Mouse (Mus musculus) C2C12 (cell line): ENCODE data around the gene Klf4. TPM values are rescaled to one million over a fixed set of nuclear protein-coding genes. Genes with fewer than 3 reads are reported as not detected.
A peak's percentile ranks its signal among the peaks of the same experiment; 100 is the strongest.

Source experiments
- H3K27me3 ChIP-seq: one replicate; pipeline ENCODE4 v1.6.1; 2011; ENCODE audit not compliant: control insufficient read depth, insufficient read depth, insufficient read length
- H3K36me3 ChIP-seq: one replicate; pipeline ENCODE4 v1.6.1; 2011; ENCODE audit not compliant: control insufficient read depth, insufficient read depth
- H3K4me3 ChIP-seq: one replicate; pipeline ENCODE4 v1.5.1; 2011; ENCODE audit warnings: mild to moderate bottlenecking, control low read depth; ENCODE audit not compliant: poor library complexity, insufficient read depth, severe bottlenecking
- H3K79me2 ChIP-seq: one replicate; pipeline ENCODE4 v1.6.1; 2011; ENCODE audit not compliant: control insufficient read depth, insufficient read depth
- H3K79me3 ChIP-seq: one replicate; pipeline ENCODE4 v1.6.1; 2011; ENCODE audit warnings: low read depth, control low read depth
- H3ac ChIP-seq: one replicate; pipeline ENCODE3; 2011; ENCODE audit warnings: low read depth; ENCODE audit not compliant: control insufficient read depth, insufficient read length
- CEBPB ChIP-seq: IDR thresholded peaks from one replicate; pipeline ENCODE4 v1.6.1; 2011; ENCODE audit warnings: low read depth, mild to moderate bottlenecking, control low read depth, moderate library complexity
- CTCF ChIP-seq: IDR thresholded peaks from one replicate; pipeline ENCODE4 v1.5.1; 2011; ENCODE audit not compliant: control insufficient read depth, insufficient read depth, insufficient read length
- FOSL1 ChIP-seq: IDR thresholded peaks from one replicate; pipeline ENCODE4 v1.8.0; 2011; ENCODE audit warnings: mild to moderate bottlenecking, low read length; ENCODE audit not compliant: poor library complexity, insufficient read depth, severe bottlenecking
- MAX ChIP-seq: IDR thresholded peaks from one replicate; pipeline ENCODE4 v1.6.1; 2011; ENCODE audit warnings: mild to moderate bottlenecking, control low read depth
- MYOD1 ChIP-seq: IDR thresholded peaks from one replicate; pipeline ENCODE4 v1.6.1; 2011; ENCODE audit warnings: low read depth; ENCODE audit not compliant: control insufficient read depth, insufficient read length
- MYOG ChIP-seq: IDR thresholded peaks from one replicate; pipeline ENCODE4 v1.6.1; 2011; ENCODE audit not compliant: control insufficient read depth, insufficient read length; ENCODE audit errors: extremely low read depth
- USF1 ChIP-seq: IDR thresholded peaks from one replicate; pipeline ENCODE4 v1.6.1; 2011; ENCODE audit warnings: low read depth, mild to moderate bottlenecking, control low read depth, moderate library complexity
- polyA plus RNA-seq: library from polyadenylated mRNA; unstranded; fragments of >200 nt; fragmentation: generic; extraction: Trizol; gene quantifications from one replicate; pipeline ENCODE4 v1.2.1, GENCODE M21; 2012; ENCODE audit warnings: missing spikeins

Gene Klf4
- polyA plus RNA-seq, 1 experiment: 11.0 TPM

- TF ChIP-seq MAX (no peak), USF1 (no peak), FOSL1 (no peak), CTCF (no peak), CEBPB (no peak), MYOG (no peak), MYOD1 (no peak)
- H3K36me3 ChIP-seq: no peaks in the 10 kb centered on the region
- H3K4me3 ChIP-seq: no peak overlapping the region
- no peak overlapping the region for H3ac ChIP-seq
- peaks cover 17% of the 10 kb centered on the region for H3K79me2 ChIP-seq
- no peaks in the 10 kb centered on the region for H3K27me3 ChIP-seq
- H3K79me3 ChIP-seq: no peaks in the 10 kb centered on the region
Measured at GRCm38 (mm10) chr4:55535012-55535411, 2.7 kb upstream of the Klf4 start.

GRCm38 (mm10) chr4:55534510-55534909 is 2.2 kb upstream of the Klf4 start:
- H3ac ChIP-seq: no peak overlapping the region
- TF ChIP-seq CTCF (no peak), CEBPB (peak; percentile 70), USF1 (no peak)

GRCm38 (mm10) chr4:55533803-55534254 is 1.6 kb upstream of the Klf4 start:
- Histone ChIP-seq H3ac (no peak overlapping the region), H3K79me3 (no peaks in the 10 kb centered on the region), H3K79me2 (peaks cover 17% of the 10 kb centered on the region), H3K4me3 (no peak overlapping the region), H3K36me3 (no peaks in the 10 kb centered on the region), H3K27me3 (no peaks in the 10 kb centered on the region)
- TF ChIP-seq USF1: peak; percentile 57
- no peak for TF ChIP-seq MYOG
- no peak for TF ChIP-seq MYOD1
- no peak for TF ChIP-seq CTCF
- no peak for TF ChIP-seq MAX

More at GRCm38 (mm10) chr4:55534510-55534909, 2.2 kb upstream of the Klf4 start:
- no peaks in the 10 kb centered on the region for H3K36me3 ChIP-seq
- H3K79me3 ChIP-seq: no peaks in the 10 kb centered on the region
- no peaks in the 10 kb centered on the region for H3K27me3 ChIP-seq
- H3K79me2 ChIP-seq: peaks cover 17% of the 10 kb centered on the region
- no peak overlapping the region for H3K4me3 ChIP-seq

GRCm38 (mm10) chr4:55533196-55533802 is 1.0 kb upstream of the Klf4 start:
- no peaks in the 10 kb centered on the region for H3K79me3 ChIP-seq
- peaks cover 17% of the 10 kb centered on the region for H3K79me2 ChIP-seq
- no peaks in the 10 kb centered on the region for H3K27me3 ChIP-seq
- peak overlapping the region; percentile 34 for H3ac ChIP-seq
- H3K4me3 ChIP-seq: peak overlapping the region; percentile 28
- TF ChIP-seq CEBPB (no peak), USF1 (no peak), MYOD1 (no peak), MYOG (no peak), FOSL1 (no peak), CTCF (no peak), MAX (no peak)
- no peaks in the 10 kb centered on the region for H3K36me3 ChIP-seq

GRCm38 (mm10) chr4:55531856-55532406 is 335 bp downstream of the Klf4 start:
- Histone ChIP-seq H3K79me2 (peaks cover 17% of the 10 kb centered on the region), H3K36me3 (no peaks in the 10 kb centered on the region), H3K27me3 (no peaks in the 10 kb centered on the region), H3K4me3 (peak overlapping the region; percentile 49), H3K79me3 (no peaks in the 10 kb centered on the region), H3ac (peak overlapping the region; percentile 74)
- TF ChIP-seq USF1 (no peak), CEBPB (no peak), FOSL1 (no peak), MAX (no peak), CTCF (no peak), MYOD1 (no peak), MYOG (no peak)
